Mouse (Mus musculus) v-Abl transformed pro-B cells (cell line): ENCODE results near the gene Cyp2a4.
"Not testable (repeated sequence)": the region's sequence is repeated elsewhere in the genome, so short reads cannot be mapped to it uniquely, and the experiment has no call there.

Experiments
- in situ Hi-C, 2 experiments: fragments of 400-800 bp; cut with MboI; formaldehyde crosslinking; loops; one replicate each; pipeline ENCODE4 v1.15.1; 2025; ENCODE audit not compliant: unreplicated experiment in 2 of 2

The Cyp2a4 gene

DNA sequence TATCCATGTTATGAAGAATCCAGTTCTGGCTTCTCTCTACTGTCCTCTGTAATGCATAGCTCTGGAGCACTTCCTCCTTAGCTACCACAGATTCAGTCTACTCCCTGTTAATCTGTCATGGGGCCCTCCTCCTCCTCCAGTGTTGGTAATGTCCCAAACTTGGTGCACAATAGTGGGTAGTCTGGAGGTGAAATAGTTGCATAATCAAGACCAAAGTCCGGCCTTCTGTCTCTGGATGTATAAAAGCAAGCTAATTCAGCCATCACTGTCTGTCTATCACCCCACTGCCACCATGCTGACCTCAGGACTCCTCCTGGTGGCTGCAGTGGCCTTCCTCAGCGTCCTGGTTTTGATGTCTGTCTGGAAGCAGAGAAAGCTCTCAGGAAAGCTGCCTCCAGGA lies at the start of gene Cyp2a4:
Cyp2a4 (plus strand) TSS at position 244 of the 400 bp plus-strand sequence.
- in situ Hi-C loops: not testable (repeated sequence)

DNA sequence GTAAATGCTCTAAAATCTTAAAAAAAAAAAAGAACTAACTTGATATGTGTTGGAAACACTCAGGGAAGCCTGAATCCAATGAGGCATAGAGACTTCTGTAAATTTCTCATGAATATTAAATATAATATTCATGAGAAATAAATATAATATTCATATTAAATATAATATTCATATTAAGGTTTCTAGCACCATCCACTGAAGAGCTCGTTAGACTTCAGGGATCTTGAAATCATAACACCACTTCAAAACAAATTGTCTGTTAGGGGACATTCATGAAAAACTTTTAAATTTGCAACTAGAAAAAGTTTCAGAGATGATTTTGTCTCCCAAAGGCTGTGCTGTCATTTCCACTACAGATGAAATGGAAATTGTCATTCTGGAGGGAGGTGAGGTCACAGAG lies 46.9 kb upstream of the Cyp2a4 start, which contains the start of gene Vmn1r184:
Vmn1r184 (plus strand) TSS at position 301 of the 400 bp plus-strand sequence.
- in situ Hi-C loops: not testable (repeated sequence)

DNA sequence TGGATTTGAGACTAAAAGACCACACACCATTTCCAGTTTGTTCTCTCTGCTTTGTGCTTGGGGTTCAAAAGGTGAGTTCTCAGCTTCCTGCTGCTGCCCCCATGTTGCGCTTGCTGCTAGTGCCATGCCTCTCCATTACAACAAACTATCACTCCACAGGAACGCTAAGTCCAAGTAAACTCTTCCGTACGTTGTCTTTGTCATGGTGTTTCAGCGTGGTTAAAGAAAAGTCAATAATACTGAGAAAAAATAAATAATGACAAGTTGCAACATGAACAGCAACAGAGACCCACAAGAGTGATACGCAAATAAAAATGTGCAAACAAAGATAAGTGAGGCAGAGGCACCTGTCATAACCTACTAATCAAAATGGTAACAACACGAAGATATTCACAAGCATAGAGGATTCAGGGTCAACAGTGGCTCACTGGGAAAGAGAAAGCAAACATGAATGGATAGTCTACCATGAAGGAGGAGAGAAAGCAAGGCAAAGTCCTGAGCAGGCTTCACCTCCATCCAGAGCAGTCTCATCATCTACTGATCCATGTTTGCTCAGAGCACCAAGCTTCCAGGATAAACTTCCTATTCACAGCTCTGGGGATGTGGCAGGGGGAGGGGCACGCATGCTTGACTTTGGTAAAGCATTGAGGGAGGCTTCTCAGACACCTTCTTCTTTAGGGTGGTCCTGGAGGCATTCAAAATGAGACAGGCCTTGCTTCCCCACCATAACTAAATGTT lies 3.4 kb upstream of the Cyp2a4 start:
- in situ Hi-C loops: not testable (repeated sequence)

DNA sequence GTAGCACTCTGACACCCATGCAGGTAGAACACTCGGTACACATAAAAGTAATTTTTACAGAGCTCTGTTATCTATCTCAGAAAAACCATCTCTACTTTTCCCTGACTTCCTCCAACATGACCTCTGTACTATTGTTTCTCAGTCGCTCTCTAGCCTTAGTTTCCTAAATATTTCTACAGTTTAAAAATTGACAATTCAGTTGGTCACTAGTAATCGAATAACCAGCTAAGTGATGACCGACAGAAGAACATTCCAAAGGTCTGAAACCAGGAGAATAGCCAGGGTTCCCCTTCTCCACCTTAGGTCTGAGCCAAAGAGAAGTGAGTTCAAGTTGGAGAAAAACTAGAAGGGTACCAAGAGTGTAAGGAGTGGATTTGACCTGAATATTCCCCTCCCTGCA lies 4.8 kb downstream of the Cyp2a4 start:
- in situ Hi-C loops: not testable (repeated sequence)

- in situ Hi-C loops: not testable (repeated sequence)
Observed at GRCm38 (mm10) chr7:26315194-26315593, 8.2 kb downstream of the Cyp2a4 start.

- in situ Hi-C loops: not testable (repeated sequence)
Observed at GRCm38 (mm10) chr7:26315809-26316208, 8.8 kb downstream of the Cyp2a4 start.

GRCm38 (mm10) chr7:26320361-26320760 lies 13.4 kb downstream of the Cyp2a4 start:
- in situ Hi-C loops: not testable (repeated sequence)

GRCm38 (mm10) chr7:26350177-26350576 lies 43.2 kb downstream of the Cyp2a4 start:
- in situ Hi-C loops: not testable (repeated sequence)

GRCm38 (mm10) chr7:26352258-26352657 lies 45.3 kb downstream of the Cyp2a4 start:
- in situ Hi-C loops: not testable (repeated sequence)

GRCm38 (mm10) chr7:26356719-26357118 lies 49.8 kb downstream of the Cyp2a4 start:
- in situ Hi-C loops: not testable (repeated sequence)
